Mouse (Mus musculus) midbrain, postnatal 0 days (tissue): ENCODE measurements around the gene Ppp1r16b. TPM values are rescaled to one million over a fixed set of nuclear protein-coding genes. Genes with fewer than 3 reads are reported as not detected.

ENCODE experiments used
- ATAC-seq: fragments of 200-750 bp; cut with Nextera tagmentation; 2 replicates; pipeline ENCODE4 v1.8.0; 2017; ENCODE audit warnings: moderate number of reproducible peaks, mild to moderate bottlenecking, moderate TSS enrichment, moderate library complexity; ENCODE audit not compliant: low FRiP score
- DNase-seq: peaks from one replicate; pipeline ENCODE4 v3.0.0-alpha.2; 2015; ENCODE audit warnings: low spot score
- H3K27ac ChIP-seq: fragments of 300-500 bp; sonication (generic); 2 replicates; pipeline ENCODE4 v1.5.1; 2014; ENCODE audit warnings: low read depth, mild to moderate bottlenecking, low read length, mixed read lengths
- H3K27me3 ChIP-seq: fragments of 300-500 bp; sonication (generic); 2 replicates; pipeline ENCODE4 v1.6.1; 2014; ENCODE audit warnings: low read length, control low read depth, mixed read lengths; ENCODE audit not compliant: insufficient read depth
- H3K36me3 ChIP-seq: fragments of 300-500 bp; sonication (generic); 2 replicates; pipeline ENCODE4 v1.6.1; 2014; ENCODE audit warnings: low read length, control low read depth, mixed read lengths; ENCODE audit not compliant: insufficient read depth
- H3K4me1 ChIP-seq: fragments of 300-500 bp; sonication (generic); 2 replicates; pipeline ENCODE4 v1.6.1; 2014; ENCODE audit warnings: mild to moderate bottlenecking, control low read depth, antibody characterized with exemption, low read length, mixed read lengths; ENCODE audit not compliant: insufficient read depth
- H3K4me2 ChIP-seq: fragments of 300-500 bp; sonication (generic); 2 replicates; pipeline ENCODE4 v1.6.1; 2014; ENCODE audit warnings: low read depth, mild to moderate bottlenecking, low read length, mixed read lengths; ENCODE audit not compliant: poor library complexity, severe bottlenecking
- H3K4me3 ChIP-seq: fragments of 300-500 bp; sonication (generic); 2 replicates; pipeline ENCODE4 v1.5.1; 2014; ENCODE audit warnings: low read depth, mild to moderate bottlenecking, low read length, moderate library complexity
- H3K9ac ChIP-seq: fragments of 300-500 bp; sonication (generic); replicated peaks from 2 replicates; pipeline ENCODE4 v1.6.1; 2014; ENCODE audit warnings: mild to moderate bottlenecking, low read length, moderate library complexity, mixed read lengths; ENCODE audit not compliant: poor library complexity, severe bottlenecking
- H3K9me3 ChIP-seq: fragments of 300-500 bp; sonication (generic); 2 replicates; pipeline ENCODE4 v1.6.1; 2016; ENCODE audit warnings: low read length, control low read depth
- CTCF ChIP-seq: IDR thresholded peaks from 2 replicates; pipeline ENCODE4 v1.5.1; 2016; ENCODE audit warnings: antibody characterized with exemption, mild to moderate bottlenecking
- WGBS: fragments of 180-500 bp; shearing (Covaris S2); extraction: QIAGEN DNeasy Blood & Tissue Kit; methylation state at CpG from one replicate; pipeline ENCODE4 v1.1.7; 2014; 5-methylcytosine and 5-hydroxymethylcytosine counted together
- polyA plus RNA-seq: library from polyadenylated mRNA; unstranded; fragments of >200 nt; fragmentation: Nextera tagmentation; extraction: Ambion mirVana; gene quantifications from 2 replicates; pipeline ENCODE4 v1.2.1, GENCODE M21; 2015
- total RNA-seq: library from RNA; depleted of rRNA; stranded (reverse); fragments of >200 nt; gene quantifications from 2 replicates; pipeline ENCODE4 v1.2.3, GENCODE M21; 2014

Ppp1r16b gene
- total and polyA plus RNA-seq, 2 experiments from 2014 or later, result 31.6 to 32.2 TPM

- Histone ChIP-seq H3K9me3 (no peaks in the 10 kb centered on the region), H3K27me3 (no peaks in the 10 kb centered on the region), H3K27ac (no peak overlapping the region), H3K36me3 (peaks cover 16% of the 10 kb centered on the region), H3K4me2 (peak overlapping the region; percentile 69), H3K4me3 (peak overlapping the region; percentile 93), H3K4me1 (peaks cover 3% of the 10 kb centered on the region; the same call in 1 of the 2 replicates), H3K9ac (peak overlapping the region; percentile 81)
- 37% methylated on average over 8 of the region's 8 CpGs for WGBS
- no peak for TF ChIP-seq CTCF
- DNase-seq, result no peak
- no peak for ATAC-seq
Measured at GRCm38 (mm10) chr2:158625697-158626096, 39.5 kb upstream of the Ppp1r16b start.

- WGBS, result 72% methylated on average over 3 of the region's 3 CpGs
- TF ChIP-seq CTCF, result peak; percentile 77
Measured at GRCm38 (mm10) chr2:158628858-158629257, 36.3 kb upstream of the Ppp1r16b start.

GRCm38 (mm10) chr2:158629414-158629813 is 35.8 kb upstream of the Ppp1r16b start:
- H3K4me1 ChIP-seq, result peaks cover 3% of the 10 kb centered on the region; the same call in 1 of the 2 replicates
- no peak overlapping the region for H3K4me2 ChIP-seq
- H3K36me3 ChIP-seq, result peaks cover 42% of the 10 kb centered on the region
- no peaks in the 10 kb centered on the region for H3K27me3 ChIP-seq
- no peak overlapping the region for H3K4me3 ChIP-seq
- peak; percentile 87 for TF ChIP-seq CTCF
- WGBS, result 88% methylated on average over 1 of the region's 1 CpGs
- no peak overlapping the region for H3K27ac ChIP-seq
- ATAC-seq (no peak), DNase-seq (peak; percentile 74)
- no peaks in the 10 kb centered on the region for H3K9me3 ChIP-seq
- no peak overlapping the region for H3K9ac ChIP-seq

More at GRCm38 (mm10) chr2:158628858-158629257, 36.3 kb upstream of the Ppp1r16b start:
- Histone ChIP-seq H3K36me3 (peaks cover 40% of the 10 kb centered on the region), H3K9ac (no peak overlapping the region), H3K9me3 (no peaks in the 10 kb centered on the region), H3K4me2 (no peak overlapping the region), H3K4me1 (peaks cover 3% of the 10 kb centered on the region; the same call in 1 of the 2 replicates), H3K27me3 (no peaks in the 10 kb centered on the region), H3K27ac (no peak overlapping the region), H3K4me3 (no peak overlapping the region)
- ATAC-seq (no peak), DNase-seq (peak; percentile 65)

- H3K36me3 ChIP-seq, result peaks cover 67% of the 10 kb centered on the region
- H3K4me3 ChIP-seq, result no peak overlapping the region
- TF ChIP-seq CTCF, result no peak
- H3K9ac ChIP-seq, result no peak overlapping the region
- H3K4me1 ChIP-seq, result peaks cover under 1% of the 10 kb centered on the region; the same call in 1 of the 2 replicates
- DNase-seq (no peak), ATAC-seq (no peak)
- no peak overlapping the region for H3K4me2 ChIP-seq
- no peaks in the 10 kb centered on the region for H3K27me3 ChIP-seq
- H3K9me3 ChIP-seq, result no peaks in the 10 kb centered on the region
- no peak overlapping the region for H3K27ac ChIP-seq
- WGBS, result 61% methylated on average over 5 of the region's 5 CpGs
Measured at GRCm38 (mm10) chr2:158631873-158632272, 33.3 kb upstream of the Ppp1r16b start.

GRCm38 (mm10) chr2:158641869-158642268 is 23.3 kb upstream of the Ppp1r16b start:
- no peak overlapping the region for H3K27ac ChIP-seq
- no peak for ATAC-seq

GRCm38 (mm10) chr2:158642587-158642986 is 22.6 kb upstream of the Ppp1r16b start:
- ATAC-seq, result no peak
- H3K36me3 ChIP-seq, result peaks cover 31% of the 10 kb centered on the region
- WGBS, result 88% methylated on average over 2 of the region's 2 CpGs

More at GRCm38 (mm10) chr2:158641869-158642268, 23.3 kb upstream of the Ppp1r16b start:
- Histone ChIP-seq H3K4me3 (no peak overlapping the region), H3K9ac (no peak overlapping the region), H3K36me3 (peaks cover 37% of the 10 kb centered on the region), H3K9me3 (no peaks in the 10 kb centered on the region), H3K4me2 (no peak overlapping the region), H3K27me3 (no peaks in the 10 kb centered on the region), H3K4me1 (no peaks in the 10 kb centered on the region)
- DNase-seq, result peak; percentile 80
- 5% methylated on average over 2 of the region's 2 CpGs for WGBS
- TF ChIP-seq CTCF, result peak; percentile 95

More at GRCm38 (mm10) chr2:158642587-158642986, 22.6 kb upstream of the Ppp1r16b start:
- no peak for TF ChIP-seq CTCF
- no peak overlapping the region for H3K27ac ChIP-seq
- H3K27me3 ChIP-seq, result no peaks in the 10 kb centered on the region
- H3K4me2 ChIP-seq, result no peak overlapping the region
- no peaks in the 10 kb centered on the region for H3K4me1 ChIP-seq
- H3K4me3 ChIP-seq, result no peak overlapping the region
- DNase-seq, result no peak
- no peak overlapping the region for H3K9ac ChIP-seq
- no peaks in the 10 kb centered on the region for H3K9me3 ChIP-seq
